In genomic region chr19:5492641-5493040, GRCm38 (mm10) we compare ENCODE assay signal across 15 mouse cellular contexts. TPM values are rescaled to one million over a fixed set of nuclear protein-coding genes. Genes with fewer than 3 reads are reported as not detected.
DNase-seq lines count a peak whose midpoint lies in the region; ATAC-seq lines count a peak whose summit lies in the region.
"Had no signal": no experiment of that assay in that cellular context is flagged by ENCODE, and none has a peak within 500 bp of the region (broad histone marks: within the 10 kb centered on the region; RNA-seq: fewer than 3 reads in every experiment).

No protein-coding gene starts in this region.

- 88% methylated on average over 4 of the region's 4 CpGs for WGBS in hindbrain, embryonic 12.5 days
- WGBS in hindbrain, embryonic 10.5 days, result 89% methylated on average over 4 of the region's 4 CpGs
- WGBS in neural tube, embryonic 12.5 days, result 90% methylated on average over 4 of the region's 4 CpGs
- 81% methylated on average over 4 of the region's 4 CpGs for WGBS in neural tube, embryonic 13.5 days

- DNase-seq in cerebellum, adult 9-10 months, result peak; percentile 47
- DNase-seq in cerebellum, adult 18-20 months, result no peak
- no peak for DNase-seq in hindbrain, embryonic 10.5 days (ENCODE audit: low spot score)
- DNase-seq in neural tube, embryonic 10.5 days (ENCODE audit: extremely low spot score, low spot score), result no peak
- DNase-seq in embryo, embryonic 10.5 days (ENCODE audit: low spot score), result no peak
- DNase-seq: adrenal gland, postnatal 25 days; kidney, adult 18-20 months; thymus, adult 18-20 months had no signal

- H3K9me3 ChIP-seq in hindbrain, embryonic 12.5 days (replicated peaks), result no peaks in the 10 kb centered on the region
- H3K9me3 ChIP-seq in hindbrain, embryonic 10.5 days, result no peaks in the 10 kb centered on the region
- H3K9me3 ChIP-seq in neural tube, embryonic 12.5 days, result no peaks in the 10 kb centered on the region
- H3K9me3 ChIP-seq in neural tube, embryonic 13.5 days, result no peaks in the 10 kb centered on the region
- H3K9me3 ChIP-seq: forebrain, embryonic 15.5 days; limb, embryonic 13.5 days had no signal

- H3K9ac ChIP-seq in hindbrain, embryonic 12.5 days, result no peak overlapping the region
- H3K9ac ChIP-seq in neural tube, embryonic 12.5 days, result no peak overlapping the region
- H3K9ac ChIP-seq in neural tube, embryonic 13.5 days, result no peak overlapping the region

- H3K27me3 ChIP-seq in hindbrain, embryonic 12.5 days, result no peaks in the 10 kb centered on the region
- H3K27me3 ChIP-seq in hindbrain, embryonic 10.5 days (ENCODE audit: insufficient read depth, poor library complexity, severe bottlenecking), result no peaks in the 10 kb centered on the region
- H3K27me3 ChIP-seq in neural tube, embryonic 12.5 days (replicated peaks), result no peaks in the 10 kb centered on the region
- H3K27me3 ChIP-seq in neural tube, embryonic 13.5 days, result no peaks in the 10 kb centered on the region
- H3K27me3 ChIP-seq: forebrain, embryonic 15.5 days; limb, embryonic 13.5 days had no signal

- no peak for ATAC-seq in hindbrain, embryonic 12.5 days (ENCODE audit: low FRiP score)
- ATAC-seq in neural tube, embryonic 12.5 days (ENCODE audit: low FRiP score, low read depth), result no peak
- ATAC-seq in neural tube, embryonic 13.5 days (ENCODE audit: low read depth), result no peak
- ATAC-seq: forebrain, embryonic 15.5 days; lung, postnatal 0 days had no signal

- H3K27ac ChIP-seq in hindbrain, embryonic 12.5 days, result no peak overlapping the region; the same call in 1 of the 2 replicates
- H3K27ac ChIP-seq in hindbrain, embryonic 10.5 days, result no peak overlapping the region
- no peak overlapping the region for H3K27ac ChIP-seq in neural tube, embryonic 12.5 days
- H3K27ac ChIP-seq in neural tube, embryonic 13.5 days (replicated peaks), result no peak overlapping the region
- H3K27ac ChIP-seq: forebrain, embryonic 15.5 days; limb, embryonic 13.5 days had no signal

- H3K36me3 ChIP-seq in hindbrain, embryonic 12.5 days, result peaks cover 55% of the 10 kb centered on the region
- H3K36me3 ChIP-seq in hindbrain, embryonic 10.5 days, result peaks cover 57% of the 10 kb centered on the region
- peaks cover 53% of the 10 kb centered on the region for H3K36me3 ChIP-seq in neural tube, embryonic 12.5 days
- peaks cover 55% of the 10 kb centered on the region for H3K36me3 ChIP-seq in neural tube, embryonic 13.5 days

- H3K4me3 ChIP-seq in hindbrain, embryonic 12.5 days, result no peak overlapping the region
- H3K4me3 ChIP-seq in hindbrain, embryonic 10.5 days, result no peak overlapping the region; the same call in 1 of the 2 replicates
- peak overlapping the region; percentile 3; the same call in 1 of the 2 replicates for H3K4me3 ChIP-seq in neural tube, embryonic 12.5 days
- peak overlapping the region; percentile 99 for H3K4me3 ChIP-seq in neural tube, embryonic 13.5 days

- H3K4me2 ChIP-seq in hindbrain, embryonic 12.5 days (replicated peaks), result 0 out of 2 replicates have a peak overlapping the region, but pooled peaks have one; percentile 8
- peak overlapping the region; percentile 82 for H3K4me2 ChIP-seq in neural tube, embryonic 12.5 days (replicated peaks)
- H3K4me2 ChIP-seq in neural tube, embryonic 13.5 days, result peak overlapping the region; percentile 87

- peaks cover 21% of the 10 kb centered on the region for H3K4me1 ChIP-seq in hindbrain, embryonic 12.5 days
- H3K4me1 ChIP-seq in hindbrain, embryonic 10.5 days (replicated peaks), result peaks cover 44% of the 10 kb centered on the region
- peaks cover 16% of the 10 kb centered on the region for H3K4me1 ChIP-seq in neural tube, embryonic 12.5 days
- peaks cover 39% of the 10 kb centered on the region for H3K4me1 ChIP-seq in neural tube, embryonic 13.5 days (replicated peaks)

RNA-seq across cellular contexts. Expression of gene Cfl1, which starts 2.4 kb away (rescaled TPM):
- 3,169 and 3,299 TPM in 2 replicates for polyA plus RNA-seq in hindbrain, embryonic 12.5 days (2016; fragmentation: Nextera tagmentation; extraction: Ambion mirVana)
- 3,259 and 3,562 TPM in 2 replicates for polyA plus RNA-seq in hindbrain, embryonic 10.5 days (2016; fragmentation: Nextera tagmentation; extraction: Ambion mirVana)
- polyA plus RNA-seq in neural tube, embryonic 12.5 days (2016; fragmentation: Nextera tagmentation; extraction: Ambion mirVana), result 3,361 and 3,377 TPM in 2 replicates
- polyA plus RNA-seq in neural tube, embryonic 13.5 days (2015; fragmentation: Nextera tagmentation; extraction: Ambion mirVana), result 3,494 and 3,643 TPM in 2 replicates

RNA-seq across cellular contexts. Expression of gene Mus81, which starts 4.4 kb away (rescaled TPM):
- polyA plus RNA-seq in hindbrain, embryonic 12.5 days (2016; fragmentation: Nextera tagmentation; extraction: Ambion mirVana), result 43.3 and 45.4 TPM in 2 replicates
- 43.7 and 51.4 TPM in 2 replicates for polyA plus RNA-seq in hindbrain, embryonic 10.5 days (2016; fragmentation: Nextera tagmentation; extraction: Ambion mirVana)
- polyA plus RNA-seq in neural tube, embryonic 12.5 days (2016; fragmentation: Nextera tagmentation; extraction: Ambion mirVana), result 44.6 and 47.9 TPM in 2 replicates
- polyA plus RNA-seq in neural tube, embryonic 13.5 days (2015; fragmentation: Nextera tagmentation; extraction: Ambion mirVana), result 40.4 and 43.2 TPM in 2 replicates

RNA-seq across cellular contexts. Expression of gene 1700020D05Rik, which starts 10.9 kb away (rescaled TPM):
- 0.23 and 0.56 TPM in 2 replicates for polyA plus RNA-seq in hindbrain, embryonic 12.5 days (2016; fragmentation: Nextera tagmentation; extraction: Ambion mirVana)
- not detected in 2 replicates for polyA plus RNA-seq in hindbrain, embryonic 10.5 days (2016; fragmentation: Nextera tagmentation; extraction: Ambion mirVana)
- polyA plus RNA-seq in neural tube, embryonic 12.5 days (2016; fragmentation: Nextera tagmentation; extraction: Ambion mirVana), result 0.32 and 0.46 TPM in 2 replicates
- not detected in 2 replicates for polyA plus RNA-seq in neural tube, embryonic 13.5 days (2015; fragmentation: Nextera tagmentation; extraction: Ambion mirVana)
- polyA plus RNA-seq: heart, postnatal 0 days; limb, embryonic 13.5 days; lung, postnatal 0 days had no signal

RNA-seq across cellular contexts. Expression of gene Snx32, which starts 17.7 kb away (rescaled TPM):
- 38.3 and 42.2 TPM in 2 replicates for polyA plus RNA-seq in hindbrain, embryonic 12.5 days (2016; fragmentation: Nextera tagmentation; extraction: Ambion mirVana)
- 8.9 and 18.7 TPM in 2 replicates for polyA plus RNA-seq in hindbrain, embryonic 10.5 days (2016; fragmentation: Nextera tagmentation; extraction: Ambion mirVana)
- 43.1 and 47.1 TPM in 2 replicates for polyA plus RNA-seq in neural tube, embryonic 12.5 days (2016; fragmentation: Nextera tagmentation; extraction: Ambion mirVana)
- polyA plus RNA-seq in neural tube, embryonic 13.5 days (2015; fragmentation: Nextera tagmentation; extraction: Ambion mirVana), result 69.9 and 74.3 TPM in 2 replicates

RNA-seq across cellular contexts. Expression of gene Efemp2, which starts 18.9 kb away (rescaled TPM):
- polyA plus RNA-seq in hindbrain, embryonic 12.5 days (2016; fragmentation: Nextera tagmentation; extraction: Ambion mirVana), result 75.3 and 81.0 TPM in 2 replicates
- 62.7 and 71.3 TPM in 2 replicates for polyA plus RNA-seq in hindbrain, embryonic 10.5 days (2016; fragmentation: Nextera tagmentation; extraction: Ambion mirVana)
- 58.3 and 60.3 TPM in 2 replicates for polyA plus RNA-seq in neural tube, embryonic 12.5 days (2016; fragmentation: Nextera tagmentation; extraction: Ambion mirVana)
- 56.9 and 60.8 TPM in 2 replicates for polyA plus RNA-seq in neural tube, embryonic 13.5 days (2015; fragmentation: Nextera tagmentation; extraction: Ambion mirVana)

Comparison
In these comparisons a context has a peak if more than half of its experiments do, and no peak if none do; other contexts are left out.
1. H3K4me2 ChIP-seq: peak in every context shown above with its lines; median percentile 87 in neural tube, embryonic 13.5 days; 82 in neural tube, embryonic 12.5 days; 8 in hindbrain, embryonic 12.5 days.
2. H3K4me3 ChIP-seq: peak in neural tube, embryonic 12.5 days (single experiment) and neural tube, embryonic 13.5 days (single experiment); none in hindbrain, embryonic 12.5 days (single experiment) and hindbrain, embryonic 10.5 days (single experiment).